Mouse (Mus musculus): ENCODE results near the gene C730034F03Rik. TPM values are rescaled to one million over a fixed set of nuclear protein-coding genes. Genes with fewer than 3 reads are reported as not detected.

Gene C730034F03Rik
- polyA plus RNA-seq, 1 experiment from 2014 or later, result 6.7 TPM

- no peak overlapping the region for H3K4me2 ChIP-seq
- no peaks in the 10 kb centered on the region for H3K36me3 ChIP-seq (ENCODE audit: poor library complexity, severe bottlenecking)
- H3K4me3 ChIP-seq, result no peak overlapping the region
- 0 out of 2 replicates have a peak, but pooled peaks cover 3% of the 10 kb centered on the region for H3K9me3 ChIP-seq (replicated peaks)
- peaks cover 9% of the 10 kb centered on the region for H3K4me1 ChIP-seq
- no peak overlapping the region for H3K27ac ChIP-seq
- no peaks in the 10 kb centered on the region; the same call in 1 of the 2 replicates for H3K27me3 ChIP-seq
- 44% methylated on average over 8 of the region's 8 CpGs for WGBS
- no peak overlapping the region for H3K9ac ChIP-seq
- ATAC-seq, result no peak
Measured at GRCm38 (mm10) chr15:89477806-89478205, 48.4 kb downstream of the C730034F03Rik start.

GRCm38 (mm10) chr15:89478622-89479021 lies 49.2 kb downstream of the C730034F03Rik start:
- H3K27ac ChIP-seq, result no peak overlapping the region
- peaks cover 9% of the 10 kb centered on the region for H3K4me1 ChIP-seq
- no peak overlapping the region for H3K4me3 ChIP-seq
- no peak for ATAC-seq
- no peaks in the 10 kb centered on the region; the same call in 1 of the 2 replicates for H3K27me3 ChIP-seq
- H3K9ac ChIP-seq, result no peak overlapping the region
- H3K36me3 ChIP-seq (ENCODE audit: poor library complexity, severe bottlenecking), result no peaks in the 10 kb centered on the region
- H3K9me3 ChIP-seq (replicated peaks), result 0 out of 2 replicates have a peak, but pooled peaks cover 3% of the 10 kb centered on the region
- 84% methylated on average over 3 of the region's 3 CpGs for WGBS
- no peak overlapping the region for H3K4me2 ChIP-seq

Other genes starting within 250 kb of the C730034F03Rik start
- 101 and 130 TPM in 2 replicates for gene Plxnb2, start 248.8 kb upstream of the C730034F03Rik start, polyA plus RNA-seq (2015; fragmentation: Nextera tagmentation; extraction: Ambion mirVana)
- gene Dennd6b, start 233.1 kb upstream of the C730034F03Rik start, polyA plus RNA-seq (2015; fragmentation: Nextera tagmentation; extraction: Ambion mirVana), result 40.7 and 47.7 TPM in 2 replicates
- gene Ppp6r2, start 218.0 kb upstream of the C730034F03Rik start, polyA plus RNA-seq (2015; fragmentation: Nextera tagmentation; extraction: Ambion mirVana), result 68.5 and 71.7 TPM in 2 replicates
- gene Sbf1, start 114.3 kb upstream of the C730034F03Rik start, polyA plus RNA-seq (2015; fragmentation: Nextera tagmentation; extraction: Ambion mirVana), result 66.0 and 76.1 TPM in 2 replicates
- gene Adm2, start 106.9 kb upstream of the C730034F03Rik start, polyA plus RNA-seq (2015; fragmentation: Nextera tagmentation; extraction: Ambion mirVana), result not detected in 2 replicates
- not detected in 2 replicates for gene Miox, start 95.2 kb upstream of the C730034F03Rik start, polyA plus RNA-seq (2015; fragmentation: Nextera tagmentation; extraction: Ambion mirVana)
- 34.4 and 38.6 TPM in 2 replicates for gene Lmf2, start 73.9 kb upstream of the C730034F03Rik start, polyA plus RNA-seq (2015; fragmentation: Nextera tagmentation; extraction: Ambion mirVana)
- gene Ncaph2, start 73.9 kb upstream of the C730034F03Rik start, polyA plus RNA-seq (2015; fragmentation: Nextera tagmentation; extraction: Ambion mirVana), result 156 and 170 TPM in 2 replicates
- 4.0 and 7.4 TPM in 2 replicates for gene Sco2, start 55.7 kb upstream of the C730034F03Rik start, polyA plus RNA-seq (2015; fragmentation: Nextera tagmentation; extraction: Ambion mirVana)
- gene Tymp, start 52.5 kb upstream of the C730034F03Rik start, polyA plus RNA-seq (2015; fragmentation: Nextera tagmentation; extraction: Ambion mirVana), result 1.8 and 1.9 TPM in 2 replicates
- gene Odf3b, start 50.3 kb upstream of the C730034F03Rik start, polyA plus RNA-seq (2015; fragmentation: Nextera tagmentation; extraction: Ambion mirVana), result 0.98 and 3.4 TPM in 2 replicates
- gene Klhdc7b, start 44.7 kb upstream of the C730034F03Rik start, polyA plus RNA-seq (2015; fragmentation: Nextera tagmentation; extraction: Ambion mirVana), result not detected in 2 replicates
- not detected in 2 replicates for gene Syce3, start 19.1 kb upstream of the C730034F03Rik start, polyA plus RNA-seq (2015; fragmentation: Nextera tagmentation; extraction: Ambion mirVana)
- gene Cpt1b, start 3.7 kb upstream of the C730034F03Rik start, polyA plus RNA-seq (2015; fragmentation: Nextera tagmentation; extraction: Ambion mirVana), result 0.94 and 0.97 TPM in 2 replicates
- gene Gm44502, start 107 bp downstream of the C730034F03Rik start, polyA plus RNA-seq (2015; fragmentation: Nextera tagmentation; extraction: Ambion mirVana), result 0.16 TPM in 1 of 2 replicates, not detected in the other
- 67.3 and 70.9 TPM in 2 replicates for gene Chkb, start 319 bp downstream of the C730034F03Rik start, polyA plus RNA-seq (2015; fragmentation: Nextera tagmentation; extraction: Ambion mirVana)
- gene Mapk8ip2, start 24.3 kb downstream of the C730034F03Rik start, polyA plus RNA-seq (2015; fragmentation: Nextera tagmentation; extraction: Ambion mirVana), result 47.3 and 53.2 TPM in 2 replicates
- 12.7 and 13.7 TPM in 2 replicates for gene Arsa, start 47.8 kb downstream of the C730034F03Rik start, polyA plus RNA-seq (2015; fragmentation: Nextera tagmentation; extraction: Ambion mirVana)
- gene Shank3, start 70.0 kb downstream of the C730034F03Rik start, polyA plus RNA-seq (2015; fragmentation: Nextera tagmentation; extraction: Ambion mirVana), result 7.1 and 9.5 TPM in 2 replicates
- 1.2 and 1.8 TPM in 2 replicates for gene Acr, start 138.7 kb downstream of the C730034F03Rik start, polyA plus RNA-seq (2015; fragmentation: Nextera tagmentation; extraction: Ambion mirVana)
- gene Rabl2, start 162.3 kb downstream of the C730034F03Rik start, polyA plus RNA-seq (2015; fragmentation: Nextera tagmentation; extraction: Ambion mirVana), result 55.1 and 56.4 TPM in 2 replicates